Mouse (Mus musculus) lung, postnatal 10 days (tissue): ENCODE measurements at regions not wholly inside any gene's neighbourhood (a gene's known extent, or its start where the extent isn't known, plus 50 kb on each side); places are given as distances from the start of the nearest gene placed in this dataset.

ENCODE experiments used
- DNase-seq: peaks from one replicate; pipeline ENCODE4 v3.0.0; 2021

DNA sequence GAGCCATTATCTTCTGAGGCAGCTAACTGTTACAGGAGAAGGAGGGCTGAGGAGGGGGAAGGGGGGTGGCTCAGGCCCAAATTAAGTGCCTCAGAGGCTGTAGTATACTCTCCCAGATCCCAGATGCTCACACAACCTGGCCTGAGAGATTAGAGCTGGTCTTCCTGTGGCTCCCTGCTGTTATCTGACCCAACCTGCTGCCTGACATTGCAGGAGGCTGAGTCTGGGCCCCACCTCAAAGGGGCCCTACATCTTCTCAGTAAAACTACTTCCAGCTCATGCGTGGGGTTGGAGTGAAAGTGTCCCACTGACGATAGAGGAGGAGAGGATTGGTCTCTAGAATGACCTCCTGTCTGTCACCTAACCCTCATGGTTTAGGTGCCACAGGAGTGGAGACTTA is 64.0 kb upstream of the Lmo2 start:
- DNase-seq: no peak

DNA sequence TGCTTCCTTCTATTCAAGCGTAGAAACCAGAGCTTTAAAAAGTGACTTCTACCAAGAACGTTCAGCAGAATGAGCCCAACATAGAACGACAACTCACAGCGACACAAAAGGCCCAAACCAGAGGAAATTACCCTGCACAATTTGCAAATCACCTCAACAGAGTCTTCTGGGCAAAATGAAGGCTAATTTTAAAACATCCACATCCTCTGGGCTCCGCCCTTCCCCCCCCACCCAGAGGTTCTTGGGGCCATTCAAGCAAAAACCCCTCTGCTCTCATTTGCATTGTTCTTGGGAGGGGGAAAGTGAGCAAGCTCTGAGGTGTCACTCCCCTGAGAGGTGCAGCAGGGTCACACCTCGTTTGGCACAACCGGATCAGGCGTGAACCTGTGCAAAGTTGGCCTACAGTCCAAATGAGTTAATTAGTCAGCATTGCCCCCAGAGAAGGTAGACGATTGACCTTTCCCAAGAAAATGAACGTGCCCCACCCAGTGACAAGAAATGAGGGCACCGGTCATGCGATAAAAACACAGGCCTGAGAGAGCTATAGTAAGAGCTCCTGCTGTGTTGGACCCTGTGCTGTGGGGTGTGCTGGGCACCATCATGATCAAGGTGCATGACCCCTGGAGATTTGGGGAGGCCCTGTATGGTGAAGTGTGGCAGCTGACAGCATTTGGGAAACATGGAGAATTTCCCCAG is 62.7 kb upstream of the Lmo2 start:
- no peak for DNase-seq

DNA sequence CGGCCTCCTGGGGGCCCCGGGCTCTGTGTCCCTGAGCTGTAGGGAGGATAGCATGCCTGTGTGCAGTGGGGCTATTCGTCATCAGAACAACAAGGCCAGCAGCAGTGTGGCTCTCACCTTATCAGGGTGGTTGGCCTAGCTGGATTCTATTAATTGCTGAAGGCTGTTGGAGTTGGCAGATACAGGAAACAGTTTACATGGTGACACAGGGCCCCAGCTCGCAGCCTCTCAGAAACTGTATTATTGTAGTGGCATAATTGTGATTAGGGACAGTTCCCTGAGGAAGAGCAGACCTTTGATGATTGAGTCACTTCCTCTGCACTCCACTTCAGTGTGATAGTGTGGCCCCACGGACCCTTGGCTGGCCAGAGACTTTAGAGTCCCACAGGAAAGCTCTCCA is 61.6 kb upstream of the Lmo2 start:
- DNase-seq: no peak

DNA sequence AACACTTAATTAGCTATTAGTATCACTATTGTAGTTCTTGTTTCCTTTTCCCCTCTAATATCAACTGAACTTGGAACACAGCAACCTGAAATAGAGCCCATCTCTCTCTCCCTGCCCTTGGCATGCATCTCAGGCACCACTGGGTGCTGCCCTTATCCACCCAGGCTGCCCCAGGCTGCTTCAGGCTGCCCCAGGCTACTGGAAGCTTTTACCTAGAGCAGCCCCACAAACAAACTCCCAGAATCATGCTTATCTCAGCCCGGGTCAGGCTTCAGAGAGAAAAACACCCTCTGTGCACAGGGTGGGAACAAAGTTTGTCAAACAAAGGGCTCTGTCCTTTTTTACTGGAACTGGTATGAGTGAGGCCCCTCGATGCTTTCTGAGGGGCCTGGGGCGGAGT is 61.0 kb upstream of the Lmo2 start:
- DNase-seq: no peak

DNA sequence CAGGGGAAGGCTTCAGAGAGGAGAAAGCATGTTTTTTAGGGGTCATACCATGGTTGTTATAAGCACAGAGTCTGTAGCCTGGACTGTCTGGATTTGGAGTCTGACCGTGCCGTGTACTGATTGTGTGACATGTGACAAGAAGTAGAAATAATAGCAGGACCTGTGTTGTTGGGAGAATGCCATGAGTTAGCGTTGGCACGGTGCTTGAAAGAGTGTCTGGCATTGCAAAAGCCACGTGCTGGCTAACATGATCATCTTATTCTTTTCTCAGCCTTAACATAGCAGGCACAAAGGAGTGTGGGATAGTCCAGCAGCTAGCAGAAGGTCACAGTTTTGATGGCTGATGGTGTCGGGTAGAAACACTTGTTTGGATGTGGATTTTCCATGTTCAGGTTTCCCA is 58.1 kb upstream of the Lmo2 start:
- DNase-seq: peak; percentile 44

DNA sequence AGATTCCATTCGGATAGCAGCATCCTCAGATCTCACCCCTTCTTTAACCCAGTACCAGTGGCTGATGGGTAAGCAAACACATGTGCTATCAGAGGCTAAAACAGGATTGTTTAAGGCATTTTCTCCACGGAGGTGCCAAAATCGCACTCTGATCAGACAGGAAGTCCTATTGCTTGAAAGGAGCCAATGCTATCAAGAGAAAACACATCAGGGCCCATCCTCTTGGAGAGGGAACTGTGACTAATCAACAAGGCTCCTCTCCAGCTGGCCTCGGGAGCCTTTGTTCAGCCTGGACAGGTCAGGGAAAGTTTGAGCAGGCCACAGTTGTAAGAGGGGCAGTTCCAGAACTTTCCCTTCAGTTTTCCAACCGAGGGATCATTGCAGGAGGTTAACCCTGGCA is 57.4 kb upstream of the Lmo2 start:
- peak; percentile 71 for DNase-seq

DNA sequence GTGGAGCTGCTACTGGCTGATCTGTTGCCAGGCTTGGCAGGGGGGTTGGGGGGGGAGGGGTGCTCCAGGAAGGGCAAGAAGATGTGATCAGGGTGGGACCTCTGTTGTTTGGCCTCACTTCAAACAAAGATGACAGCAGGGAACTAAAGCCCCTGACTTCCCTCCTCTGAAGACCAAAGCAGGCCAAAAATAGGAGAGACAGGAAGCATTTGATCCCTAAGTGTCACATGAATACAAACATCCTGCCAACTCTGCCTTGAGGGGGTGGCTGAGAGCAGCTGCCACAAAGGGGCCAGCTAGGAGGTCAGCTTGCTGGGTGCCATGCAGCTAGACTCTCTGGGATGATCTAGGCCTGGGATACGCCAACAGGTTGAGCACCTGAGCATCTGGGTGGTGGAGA is 56.3 kb upstream of the Lmo2 start:
- DNase-seq: peak; percentile 75

DNA sequence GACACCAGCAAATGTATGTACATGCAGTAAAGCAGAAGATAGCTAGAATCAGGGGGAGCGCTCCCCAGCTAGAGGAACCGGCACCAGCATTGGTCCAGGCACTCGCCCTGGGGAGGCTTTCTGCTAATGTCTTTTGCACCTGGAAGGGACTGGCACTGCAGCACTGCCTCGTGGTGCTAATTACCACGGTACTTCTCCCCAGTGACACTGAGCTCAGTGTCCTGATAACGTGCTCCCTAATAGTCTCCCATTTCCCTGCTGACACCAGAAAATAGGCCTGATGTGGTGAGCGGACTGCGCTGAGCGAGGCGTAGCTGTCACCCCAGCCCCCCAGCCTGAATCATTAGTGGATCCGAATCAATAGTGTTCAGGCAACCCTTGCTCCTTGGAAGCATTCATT is 55.0 kb upstream of the Lmo2 start:
- DNase-seq: no peak

DNA sequence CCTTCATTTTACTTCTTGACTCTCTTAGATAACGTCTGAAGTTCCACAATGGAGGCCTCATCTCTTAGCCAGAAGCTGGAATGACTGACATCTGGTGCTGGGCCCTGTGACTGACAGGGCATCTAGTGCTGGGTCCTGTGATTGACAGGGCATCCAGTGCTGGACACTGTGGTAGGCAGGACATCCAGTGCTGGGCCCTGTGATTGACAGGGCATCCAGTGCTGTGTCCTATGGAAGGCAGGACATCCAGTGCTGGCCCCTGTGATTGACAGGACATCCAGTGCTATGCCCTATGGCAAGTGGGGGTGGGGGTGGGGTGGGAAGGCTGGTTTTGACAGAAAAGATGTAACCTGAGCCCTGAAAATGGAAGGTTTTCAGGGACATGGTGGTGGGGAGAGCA is 52.1 kb upstream of the Lmo2 start:
- no peak for DNase-seq

DNA sequence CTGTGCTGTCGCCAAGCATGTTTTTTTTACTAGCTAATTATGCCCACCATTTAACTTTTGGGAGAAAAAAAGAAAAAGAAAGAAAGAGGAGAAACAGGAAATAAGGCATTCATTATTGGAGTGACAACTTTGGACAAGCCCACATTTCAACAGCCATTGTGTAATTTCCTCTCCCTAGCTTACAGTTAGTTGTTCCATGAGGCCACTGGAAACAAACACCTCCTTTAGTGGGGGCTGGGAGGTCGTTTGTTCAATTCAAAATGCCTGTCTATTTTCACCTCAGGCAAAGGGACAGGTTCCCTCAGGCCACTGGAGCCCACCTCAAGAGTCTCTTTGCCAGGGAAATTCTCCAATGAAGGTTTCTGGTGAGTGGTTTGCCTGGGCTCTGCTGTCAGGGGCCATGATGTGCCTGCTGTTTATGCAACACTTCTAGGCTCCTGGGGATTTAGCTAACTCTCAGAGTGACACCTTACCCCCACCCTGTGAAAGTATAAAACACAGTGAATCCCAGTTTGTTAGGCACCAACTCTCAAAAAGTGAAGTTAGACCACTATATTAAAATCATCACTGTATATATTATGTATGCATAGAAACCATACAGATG is 51.1 kb upstream of the Lmo2 start:
- DNase-seq: peak; percentile 57
